Mouse (Mus musculus): Measurements from ENCODE around the gene Rbm15. TPM values are rescaled to one million over a fixed set of nuclear protein-coding genes. Genes with fewer than 3 reads are reported as not detected.
"Not testable (repeated sequence)": the region's sequence is repeated elsewhere in the genome, so short reads cannot be mapped to it uniquely, and the experiment has no call there.

Rbm15 gene
- polyA plus RNA-seq, 1 experiment from 2014 or later, result 6.7 TPM

DNA sequence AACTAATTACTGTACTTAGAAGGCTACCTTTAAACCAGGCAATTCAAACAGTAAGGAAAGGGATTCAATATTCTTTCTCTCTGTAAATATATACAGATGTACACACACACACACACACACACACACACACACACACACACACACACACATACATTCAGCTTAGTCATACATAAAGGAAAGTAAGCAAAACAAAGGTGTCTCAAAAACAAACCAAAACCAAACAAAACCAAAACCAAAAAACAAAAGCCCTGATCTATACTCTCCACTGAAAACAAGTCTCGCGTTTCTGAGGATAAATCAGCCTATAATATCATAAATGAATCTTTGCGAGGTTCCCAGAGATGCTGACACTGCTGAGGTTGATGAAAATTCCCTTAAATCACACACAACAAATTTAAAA, 16.1 kb downstream of the Rbm15 start:
- H3K27me3 ChIP-seq (ENCODE audit: insufficient read depth, low read length), result no peaks in the 10 kb centered on the region
- WGBS (ENCODE audit: insufficient replicate concordance), result 91% methylated on average over 3 of the region's 3 CpGs
- H3K27ac ChIP-seq (ENCODE audit: low read depth), result no peak overlapping the region
- ATAC-seq (no peak), DNase-seq (no peak)
- H3K4me1 ChIP-seq (ENCODE audit: insufficient read depth), result peaks cover 12% of the 10 kb centered on the region
- H3K4me3 ChIP-seq (ENCODE audit: low read depth, low read length), result no peak overlapping the region
- no peak for TF ChIP-seq EP300 (IDR thresholded peaks at IDR 0.05; ENCODE audit: low read depth)
- TF ChIP-seq CTCF (IDR thresholded peaks at IDR 0.05; ENCODE audit: low read depth), result no peak
- H3K4me2 ChIP-seq (ENCODE audit: low read depth, low read length), result no peak overlapping the region
- peaks cover 27% of the 10 kb centered on the region for H3K36me3 ChIP-seq (replicated peaks; ENCODE audit: insufficient read depth, low read length)
- H3K9ac ChIP-seq (replicated peaks), result no peak overlapping the region
- no peaks in the 10 kb centered on the region for H3K9me3 ChIP-seq (ENCODE audit: low read length)

DNA sequence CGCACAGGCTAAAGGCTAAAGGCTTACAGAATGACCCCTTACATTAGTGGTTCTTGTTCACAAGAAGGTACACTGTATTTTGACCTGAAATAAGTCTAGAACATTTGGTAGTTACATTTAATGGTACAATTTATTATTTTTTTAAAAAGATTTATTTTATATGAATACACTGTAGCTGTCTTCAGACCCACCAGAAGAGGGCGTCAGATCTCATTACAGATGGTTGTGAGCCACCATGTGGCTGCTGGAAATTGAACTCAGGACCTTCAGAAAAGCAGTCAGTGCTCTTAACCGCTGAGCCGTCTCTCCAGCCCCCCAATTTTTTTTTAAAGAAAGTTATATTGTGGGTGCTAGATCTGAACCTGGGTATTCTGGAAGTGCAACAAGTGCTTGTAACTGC, 36.6 kb downstream of the Rbm15 start:
- not testable (repeated sequence) for H3K27me3 ChIP-seq (ENCODE audit: insufficient read depth, low read length); H3K9me3 ChIP-seq (ENCODE audit: low read length); H3K4me1 ChIP-seq (ENCODE audit: insufficient read depth); ATAC-seq; H3K4me3 ChIP-seq (ENCODE audit: low read depth, low read length); H3K27ac ChIP-seq (ENCODE audit: low read depth); H3K4me2 ChIP-seq (ENCODE audit: low read depth, low read length); H3K9ac ChIP-seq (replicated peaks); DNase-seq; H3K36me3 ChIP-seq (replicated peaks; ENCODE audit: insufficient read depth, low read length)
- WGBS (ENCODE audit: insufficient replicate concordance), result 77% methylated on average over 4 of the region's 4 CpGs

DNA sequence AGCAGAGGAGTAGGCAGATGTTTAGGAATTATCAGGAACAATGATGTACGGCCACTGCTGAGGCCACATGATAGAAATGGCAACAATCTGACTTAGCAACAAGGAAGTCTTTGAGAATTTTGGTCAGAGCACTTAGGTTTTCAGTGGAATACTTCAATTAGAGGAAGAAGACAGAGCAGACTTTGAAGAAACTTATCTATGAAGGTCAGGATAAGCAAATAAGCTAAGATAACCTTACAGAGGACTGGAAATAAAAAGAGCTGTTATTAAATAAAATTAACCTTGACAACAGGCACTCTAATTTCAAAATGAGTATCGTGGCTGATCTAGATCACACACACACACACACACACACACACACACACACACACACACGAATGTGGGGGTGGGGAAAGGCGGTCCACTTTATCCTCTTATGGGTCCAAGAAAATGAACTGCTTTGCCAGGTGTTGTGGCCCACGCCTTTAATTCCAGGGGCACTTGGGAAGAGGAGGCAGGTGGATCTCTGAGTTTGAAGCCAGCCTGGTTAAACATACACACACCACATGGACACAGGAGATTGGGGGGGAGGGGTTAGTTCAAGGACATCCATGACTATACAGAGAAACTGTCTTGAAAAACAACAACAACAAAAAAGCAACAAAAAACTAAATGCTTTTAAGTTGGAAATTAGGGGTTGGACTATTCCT, 37.7 kb downstream of the Rbm15 start:
- Histone ChIP-seq H3K9ac (replicated peaks) (no peak overlapping the region), H3K4me3 (ENCODE audit: low read depth, low read length) (no peak overlapping the region), H3K27me3 (ENCODE audit: insufficient read depth, low read length) (no peaks in the 10 kb centered on the region), H3K36me3 (replicated peaks; ENCODE audit: insufficient read depth, low read length) (no peaks in the 10 kb centered on the region), H3K9me3 (ENCODE audit: low read length) (no peaks in the 10 kb centered on the region), H3K4me2 (ENCODE audit: low read depth, low read length) (no peak overlapping the region), H3K4me1 (ENCODE audit: insufficient read depth) (no peaks in the 10 kb centered on the region), H3K27ac (ENCODE audit: low read depth) (no peak overlapping the region)
- WGBS (ENCODE audit: insufficient replicate concordance), result 71% methylated on average over 5 of the region's 5 CpGs
- TF ChIP-seq CTCF (IDR thresholded peaks at IDR 0.05; ENCODE audit: low read depth) (no peak), EP300 (IDR thresholded peaks at IDR 0.05; ENCODE audit: low read depth) (no peak)
- ATAC-seq, result no peak
- no peak for DNase-seq

DNA sequence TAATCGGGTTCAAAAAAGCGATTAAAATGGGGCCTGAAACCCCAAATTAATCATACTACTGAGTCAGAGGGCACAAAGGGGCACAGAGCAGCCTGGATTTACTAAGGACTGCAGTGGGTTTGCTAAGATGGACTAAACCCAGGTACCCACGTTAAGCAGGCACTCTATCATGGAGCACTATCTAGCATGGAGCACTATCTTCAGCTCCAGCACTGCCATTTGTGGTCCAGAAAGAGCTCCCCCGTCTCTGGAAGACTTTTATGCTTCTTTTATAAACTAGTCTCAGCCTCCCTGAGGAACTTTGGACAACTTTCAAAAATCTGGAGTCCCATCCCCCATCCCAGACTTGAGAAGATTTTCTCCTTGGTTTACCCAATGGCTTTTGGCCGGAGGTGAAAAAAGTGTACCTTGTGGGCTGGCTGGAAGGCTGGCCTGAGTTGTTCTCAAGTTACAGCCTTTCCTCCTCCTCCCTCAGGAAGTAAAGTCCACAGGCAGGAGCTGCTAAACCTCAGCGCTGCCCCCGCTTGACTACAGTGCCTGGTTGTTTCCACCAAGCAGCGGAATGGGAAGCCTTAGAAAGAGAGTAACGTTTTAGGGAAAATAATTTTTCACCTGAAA, 42.6 kb downstream of the Rbm15 start, which contains the start of gene Slc16a4:
Slc16a4 (plus strand) TSS at position 467 of the 618 bp plus-strand sequence.
- H3K9me3 ChIP-seq (ENCODE audit: low read length), result no peaks in the 10 kb centered on the region
- no peak within 1 kb of the TSS for H3K9ac ChIP-seq (replicated peaks)
- no peaks in the 10 kb centered on the region for H3K4me1 ChIP-seq (ENCODE audit: insufficient read depth)
- no peak within 1 kb of the TSS for H3K4me3 ChIP-seq (ENCODE audit: low read depth, low read length)
- H3K27me3 ChIP-seq (ENCODE audit: insufficient read depth, low read length), result no peaks in the 10 kb centered on the region
- TF ChIP-seq CTCF (IDR thresholded peaks at IDR 0.05; ENCODE audit: low read depth) (no peak), EP300 (IDR thresholded peaks at IDR 0.05; ENCODE audit: low read depth) (no peak)
- no peak within 1 kb of the TSS for H3K27ac ChIP-seq (ENCODE audit: low read depth)
- 32% methylated on average over 9 of the region's 9 CpGs for WGBS (ENCODE audit: insufficient replicate concordance)
- DNase-seq (no peak), ATAC-seq (no peak)
- H3K36me3 ChIP-seq (replicated peaks; ENCODE audit: insufficient read depth, low read length), result no peaks in the 10 kb centered on the region
- H3K4me2 ChIP-seq (ENCODE audit: low read depth, low read length), result no peak within 1 kb of the TSS

DNA sequence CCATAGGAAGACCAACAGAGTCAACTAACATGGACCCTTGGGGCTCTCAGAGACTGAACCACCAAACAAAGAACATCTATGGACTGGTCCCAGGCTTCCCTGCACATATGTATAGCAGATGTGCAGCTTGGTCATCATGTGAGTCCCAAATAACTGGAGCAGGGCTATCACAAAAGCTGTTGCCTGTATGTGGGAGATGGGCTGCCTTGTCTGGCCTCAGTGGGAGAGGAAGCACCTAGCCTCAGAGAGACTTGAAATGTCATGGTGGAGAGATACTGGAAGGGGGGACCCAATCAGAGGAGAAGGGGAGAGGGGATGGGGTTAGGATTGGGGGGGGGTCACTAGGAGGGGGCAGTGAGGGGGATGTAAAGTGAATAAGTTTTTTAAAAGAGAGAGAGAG, 46.1 kb downstream of the Rbm15 start:
- Histone ChIP-seq H3K4me2 (ENCODE audit: low read depth, low read length) (no peak overlapping the region), H3K27me3 (ENCODE audit: insufficient read depth, low read length) (no peaks in the 10 kb centered on the region), H3K9ac (replicated peaks) (no peak overlapping the region), H3K9me3 (ENCODE audit: low read length) (no peaks in the 10 kb centered on the region), H3K36me3 (replicated peaks; ENCODE audit: insufficient read depth, low read length) (peaks cover 14% of the 10 kb centered on the region), H3K4me1 (ENCODE audit: insufficient read depth) (no peaks in the 10 kb centered on the region), H3K27ac (ENCODE audit: low read depth) (no peak overlapping the region), H3K4me3 (ENCODE audit: low read depth, low read length) (no peak overlapping the region)
- TF ChIP-seq EP300 (IDR thresholded peaks at IDR 0.05; ENCODE audit: low read depth) (no peak), CTCF (IDR thresholded peaks at IDR 0.05; ENCODE audit: low read depth) (no peak)
- ATAC-seq (no peak), DNase-seq (no peak)

DNA sequence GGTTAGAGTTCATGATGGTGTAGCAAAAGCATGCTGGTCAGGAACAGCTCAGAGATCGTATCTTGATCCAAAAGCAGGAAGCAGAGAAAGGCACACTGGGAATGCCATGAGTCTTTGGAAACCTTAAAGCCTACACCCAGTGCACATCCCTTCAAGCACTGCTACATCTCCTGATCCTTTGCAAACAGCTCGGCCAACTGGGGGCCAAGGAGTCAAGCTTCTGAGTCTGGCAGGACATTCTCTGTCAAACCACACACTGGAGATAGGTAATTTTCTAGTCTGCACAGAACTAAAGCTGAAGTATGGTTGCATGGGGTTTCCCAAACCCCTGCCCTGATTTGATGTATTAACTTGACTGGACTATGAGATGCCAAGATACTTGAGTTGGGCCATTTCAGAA, 47.4 kb downstream of the Rbm15 start:
- ATAC-seq (no peak), DNase-seq (no peak)
- 69% methylated on average over 2 of the region's 2 CpGs for WGBS (ENCODE audit: insufficient replicate concordance)
- Histone ChIP-seq H3K4me1 (ENCODE audit: insufficient read depth) (no peaks in the 10 kb centered on the region), H3K4me2 (ENCODE audit: low read depth, low read length) (no peak overlapping the region), H3K27ac (ENCODE audit: low read depth) (no peak overlapping the region), H3K4me3 (ENCODE audit: low read depth, low read length) (no peak overlapping the region), H3K27me3 (ENCODE audit: insufficient read depth, low read length) (no peaks in the 10 kb centered on the region), H3K9ac (replicated peaks) (no peak overlapping the region), H3K36me3 (replicated peaks; ENCODE audit: insufficient read depth, low read length) (peaks cover 18% of the 10 kb centered on the region), H3K9me3 (ENCODE audit: low read length) (no peaks in the 10 kb centered on the region)
- TF ChIP-seq CTCF (IDR thresholded peaks at IDR 0.05; ENCODE audit: low read depth) (no peak), EP300 (IDR thresholded peaks at IDR 0.05; ENCODE audit: low read depth) (no peak)

Measured in liver, postnatal 0 days (tissue).